Mouse (Mus musculus) frontal cortex, postnatal 36 days (tissue): ENCODE data around the gene Slc2a10.

Experiments
- DNase-seq, 2 experiments: peaks; one replicate each; pipeline ENCODE4 v3.0.0; 2022; ENCODE audit warnings: low spot score in 2 of 2

Slc2a10 gene

DNA sequence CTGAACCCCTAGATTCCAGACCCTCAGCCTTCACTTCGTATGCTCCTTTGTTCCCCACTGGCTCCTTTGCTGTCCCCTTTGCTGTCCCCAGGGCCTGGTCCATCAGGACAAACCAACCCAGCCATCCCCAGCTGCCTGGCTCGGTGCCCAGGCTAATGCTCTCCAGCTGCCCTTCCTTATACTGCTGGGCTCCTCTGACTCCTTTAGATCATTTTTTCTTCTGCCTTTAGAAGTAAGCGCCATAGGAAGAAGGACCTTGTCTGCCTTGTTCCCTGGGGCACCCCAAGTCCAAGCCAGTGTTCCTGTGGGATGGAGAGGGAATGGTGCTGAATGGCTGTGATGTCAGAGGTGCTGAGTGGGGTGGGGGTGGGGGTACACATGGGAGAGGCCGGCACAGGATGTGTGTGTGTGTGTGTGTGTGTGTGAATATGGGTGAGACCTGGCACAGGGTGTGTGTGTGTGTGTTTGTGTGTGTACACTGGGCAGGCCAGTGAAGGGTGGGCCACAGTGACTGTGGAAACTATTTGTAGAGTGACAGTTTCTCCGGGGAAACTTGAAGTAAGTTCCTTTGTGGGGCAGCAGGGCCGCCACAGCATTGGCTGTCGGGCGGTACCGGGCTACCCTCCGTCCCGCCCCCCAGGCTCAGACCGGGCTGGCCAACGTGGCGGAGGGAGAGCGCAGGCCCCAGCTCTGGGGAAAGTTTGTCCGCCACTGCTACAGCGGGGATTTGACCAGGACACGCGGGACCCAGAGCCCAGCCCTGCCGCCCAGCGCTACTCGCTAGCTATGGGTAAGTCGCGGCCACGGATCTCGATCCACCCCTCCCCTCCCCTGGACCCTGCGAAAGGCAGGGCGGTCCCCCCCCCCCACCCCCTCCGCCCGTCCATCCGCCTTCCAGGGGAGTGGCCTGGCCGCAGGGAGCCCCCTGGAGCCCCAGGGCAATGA, at the start of gene Slc2a10:
TSS of gene Slc2a10 (plus strand) at position 529 of the 945 bp plus-strand sequence.
- no peak for DNase-seq

DNA sequence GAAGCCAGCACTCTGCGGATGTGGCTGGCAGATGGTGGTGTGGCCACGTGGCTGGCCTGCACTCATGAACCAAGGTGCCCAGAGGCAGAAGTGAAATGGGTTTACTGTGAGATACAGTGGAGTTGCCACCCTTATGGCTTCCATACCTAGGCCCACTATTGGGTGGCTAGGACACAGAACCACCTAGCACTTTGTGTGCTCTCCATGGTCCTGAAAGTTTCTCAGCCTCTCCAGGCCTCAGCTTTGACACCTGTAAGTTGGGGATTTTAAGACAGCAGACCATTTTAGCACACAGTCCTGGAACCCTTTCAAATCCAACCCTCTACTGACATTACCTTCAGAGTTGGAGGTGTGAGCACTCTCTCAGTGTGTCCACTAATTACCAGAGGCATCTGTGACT, 46.9 kb upstream of the Slc2a10 start:
- no peak for DNase-seq

GRCm38 (mm10) chr2:165458189-165458588, 45.4 kb upstream of the Slc2a10 start:
- no peak for DNase-seq

- DNase-seq = no peak
These were observed 43.9 kb upstream of the Slc2a10 start for GRCm38 (mm10) chr2:165459663-165460062.

GRCm38 (mm10) chr2:165467824-165468452, 35.6 kb upstream of the Slc2a10 start:
- no peak for DNase-seq

DNA sequence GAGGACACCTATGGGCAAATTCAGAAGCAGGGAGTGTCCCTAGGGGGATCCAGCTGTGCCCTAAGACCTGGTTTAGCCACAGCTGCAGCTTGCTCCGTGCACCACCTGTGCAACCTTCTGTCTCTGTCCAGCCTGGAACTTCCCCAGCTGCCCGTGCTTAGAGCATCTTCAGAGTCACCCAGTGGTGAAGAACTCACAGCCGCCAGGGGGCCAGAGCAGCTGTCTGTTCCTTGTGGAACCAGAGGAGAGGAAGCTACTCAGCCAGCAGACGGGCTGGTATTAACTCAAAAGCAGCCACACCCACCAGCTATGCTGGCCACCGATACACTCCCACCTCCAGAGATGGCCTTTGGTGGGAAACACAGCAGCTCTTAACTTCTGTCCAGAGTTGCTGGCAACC, 33.4 kb upstream of the Slc2a10 start:
- DNase-seq = no peak

DNA sequence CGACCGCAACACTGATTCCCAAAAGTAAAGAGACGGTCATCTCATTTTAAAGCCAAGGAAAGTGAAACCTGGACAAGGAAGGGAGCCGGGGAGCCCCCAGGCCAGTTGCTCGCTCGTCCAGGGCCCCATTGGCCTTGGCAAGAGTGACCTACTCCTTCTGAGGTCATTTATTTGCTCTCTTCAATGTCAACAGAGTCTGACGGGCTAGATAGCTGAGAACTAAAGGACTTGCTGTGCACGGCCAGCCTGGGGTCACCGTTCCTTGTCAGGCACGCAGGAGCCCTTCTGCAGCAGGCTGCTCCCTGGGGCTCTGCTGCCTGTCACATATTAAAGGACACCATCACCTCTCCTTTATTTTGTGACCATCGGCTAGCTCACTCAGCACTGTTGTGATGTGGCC, 31.6 kb upstream of the Slc2a10 start:
- no peak for DNase-seq

DNA sequence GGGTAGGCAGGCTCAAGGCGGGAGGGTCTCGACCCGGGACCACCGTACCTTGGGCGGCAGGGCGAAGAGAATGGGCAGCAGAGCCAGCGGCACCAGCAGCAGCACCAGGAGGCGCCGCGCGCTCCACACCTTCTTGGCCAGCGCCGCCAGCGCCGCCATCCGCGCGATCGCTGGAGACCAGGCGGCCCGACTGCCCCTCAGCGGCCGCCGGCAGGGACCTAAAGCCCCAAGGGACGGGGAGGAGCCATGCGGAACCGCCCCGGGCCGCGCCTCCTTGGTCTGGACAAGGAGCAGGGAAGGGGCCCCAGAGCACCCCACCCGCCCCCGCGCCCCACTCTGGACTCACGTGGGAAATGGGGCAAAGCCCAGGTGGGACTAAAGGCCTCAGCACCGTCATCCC, 30.6 kb upstream of the Slc2a10 start, which contains the start of gene Slc13a3:
TSS of gene Slc13a3 (minus strand) at position 228 of the 400 bp plus-strand sequence.
- no peak for DNase-seq

GRCm38 (mm10) chr2:165475412-165475811, 28.2 kb upstream of the Slc2a10 start:
- DNase-seq = no peak

DNA sequence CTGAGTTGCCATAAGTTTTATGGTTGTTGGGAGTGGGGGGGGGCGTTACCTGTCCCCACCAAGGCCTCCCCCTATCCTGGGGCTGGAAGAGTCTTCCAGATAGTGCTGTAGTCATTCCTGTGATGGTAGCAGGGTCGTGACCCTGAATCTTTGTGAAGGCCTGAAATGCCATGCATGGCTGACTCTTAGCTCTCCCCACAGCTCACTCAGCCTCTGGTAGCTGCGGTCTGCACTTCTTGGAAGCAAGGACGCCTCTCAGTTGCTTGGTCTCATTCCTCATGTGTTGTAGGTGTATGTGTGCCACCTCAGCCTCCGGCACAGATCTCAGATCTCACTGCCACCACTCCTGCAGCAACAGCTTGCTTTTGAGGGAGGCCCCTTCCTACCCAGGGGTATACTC, 27.7 kb upstream of the Slc2a10 start:
- no peak for DNase-seq

DNA sequence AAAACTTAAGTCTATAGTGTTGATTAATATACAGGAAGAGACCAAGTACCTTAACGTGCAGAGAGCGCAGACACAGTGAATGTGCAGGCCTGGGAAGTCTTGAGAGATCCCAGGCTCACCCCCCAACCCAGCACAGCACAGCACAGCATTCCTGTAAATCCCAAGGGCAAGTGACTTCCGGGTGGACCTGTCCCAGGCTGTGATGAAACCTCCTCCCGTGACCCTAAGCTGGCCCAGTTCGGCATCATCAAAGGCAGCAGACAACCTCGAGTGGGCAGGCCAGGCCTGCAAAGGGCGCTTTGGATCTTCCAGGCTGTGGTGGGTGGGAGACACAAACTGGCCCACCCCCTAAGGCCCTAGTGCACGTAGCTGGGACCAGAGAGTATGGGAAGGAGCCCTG, 21.6 kb upstream of the Slc2a10 start:
- DNase-seq = no peak

DNA sequence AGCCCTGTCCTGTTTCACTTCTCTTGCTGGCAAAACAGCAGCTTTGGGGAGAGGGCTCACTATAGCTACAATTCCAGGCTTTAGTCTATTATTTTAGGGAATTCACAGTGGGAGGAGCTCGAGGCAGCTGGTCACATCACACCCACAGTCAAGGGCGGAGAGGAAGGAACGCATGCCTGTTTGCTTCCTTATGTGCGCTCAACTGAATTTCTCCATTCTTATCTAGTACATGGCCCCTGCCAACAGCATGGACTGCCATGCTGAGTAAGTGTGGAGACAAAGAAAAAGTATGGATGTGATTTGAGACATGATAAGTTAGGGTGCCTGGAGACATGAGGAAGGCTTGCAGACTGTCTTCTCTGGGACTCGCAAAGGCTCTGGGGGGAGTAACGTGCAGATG, 19.4 kb upstream of the Slc2a10 start:
- DNase-seq = no peak

GRCm38 (mm10) chr2:165485826-165486225, 17.8 kb upstream of the Slc2a10 start:
- peak in 1 of 2 experiments; percentile 38 for DNase-seq

DNA sequence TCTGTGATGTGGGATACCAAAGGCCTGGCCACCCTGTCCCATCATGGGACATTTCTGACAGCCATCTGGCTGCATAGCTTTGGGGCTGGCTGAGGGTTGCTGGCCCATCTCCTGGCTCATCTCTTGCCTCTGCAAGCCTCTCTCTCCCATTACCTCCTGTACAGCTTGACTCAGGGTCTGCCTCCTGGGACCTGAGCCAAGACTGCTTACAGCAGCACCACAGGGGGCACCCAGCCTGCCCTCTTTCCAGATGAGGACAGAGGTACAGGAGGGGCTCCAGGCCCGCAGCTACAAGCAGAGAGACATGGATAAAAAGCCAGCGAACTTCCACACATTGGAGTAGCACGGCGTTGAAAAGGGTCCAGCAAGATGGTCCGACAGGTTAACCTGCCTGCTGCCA, 17.2 kb upstream of the Slc2a10 start:
- DNase-seq = no peak

- peak; percentile 56 to 71 for DNase-seq
These were observed 16.6 kb upstream of the Slc2a10 start for GRCm38 (mm10) chr2:165486881-165487535.

- DNase-seq = peak; percentile 82 to 86
These were observed 10.7 kb upstream of the Slc2a10 start, which contains the start of gene Trp53rka for GRCm38 (mm10) chr2:165492648-165493553. Trp53rka (minus strand) TSS chr2:165493324.

DNA sequence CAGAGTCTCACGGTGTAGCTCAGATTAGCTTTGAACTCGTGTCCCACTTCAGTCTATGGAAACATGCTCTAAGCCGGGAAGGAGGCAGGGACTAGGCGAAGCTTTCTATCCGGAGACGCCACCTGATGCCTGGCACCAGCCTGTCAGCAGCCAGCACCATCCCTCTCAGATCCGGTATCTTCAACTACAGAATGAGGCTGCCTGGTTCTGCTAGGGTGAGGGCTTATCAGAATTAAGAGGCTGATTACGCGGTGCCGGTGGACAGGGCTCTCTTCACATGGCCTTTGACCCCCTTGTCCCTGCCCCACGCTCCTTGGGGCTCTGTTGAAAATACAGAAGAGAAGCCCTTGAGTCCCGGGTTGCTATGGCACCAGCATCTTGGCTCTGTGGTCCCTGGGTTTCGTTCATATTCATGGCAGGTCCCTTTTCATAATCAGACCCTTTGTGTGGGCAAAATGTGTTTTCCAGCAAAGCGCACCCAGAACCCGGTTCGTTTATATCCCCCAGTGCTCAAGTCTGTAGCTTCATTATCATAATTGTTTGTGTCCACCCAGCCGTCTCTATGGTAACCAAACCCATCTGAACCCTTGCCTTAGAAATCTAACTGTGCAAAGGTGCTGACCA, 9.9 kb upstream of the Slc2a10 start:
- peak; percentile 44 to 68 for DNase-seq

DNA sequence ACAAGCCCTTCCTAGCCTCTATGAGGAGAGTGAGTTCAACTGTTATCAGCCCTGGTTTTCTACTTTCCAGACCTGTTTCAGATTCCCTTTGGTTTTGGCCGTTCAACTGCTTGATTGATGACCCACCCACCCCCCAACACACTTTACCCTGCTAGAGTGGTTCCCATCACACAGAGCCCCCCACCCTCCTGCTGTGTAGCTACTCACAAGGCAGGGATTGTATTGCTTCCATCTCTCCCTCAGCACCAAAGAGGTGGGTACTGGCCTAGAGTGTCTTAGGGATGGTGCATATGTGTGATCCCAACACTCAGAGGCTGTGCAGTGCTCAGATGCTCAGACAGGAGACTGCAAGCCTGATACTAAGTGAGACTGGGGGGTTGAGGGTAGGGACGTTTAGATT, 9.1 kb upstream of the Slc2a10 start:
- no peak for DNase-seq

DNA sequence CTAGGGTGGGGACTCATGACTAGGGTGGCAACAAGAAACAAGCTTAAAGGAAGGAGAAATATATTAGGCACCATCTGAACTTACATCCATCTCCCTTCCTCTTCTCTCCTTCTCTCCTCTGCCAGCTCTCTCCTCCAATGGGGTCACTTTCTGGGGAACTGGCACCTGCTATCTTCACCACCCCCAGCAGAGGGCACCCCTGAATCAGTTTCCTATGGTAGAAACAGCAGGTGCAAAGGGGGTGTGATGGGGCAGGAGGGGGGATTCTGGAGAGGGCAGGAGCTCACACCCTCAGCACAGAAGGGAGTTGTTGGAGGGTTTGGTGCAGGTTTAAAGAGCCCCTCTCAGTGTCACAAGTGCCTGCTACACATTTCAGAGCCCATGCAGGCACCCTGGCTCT, 7.3 kb upstream of the Slc2a10 start:
- DNase-seq = peak; percentile 64 to 68

- DNase-seq = no peak
These were observed 5.8 kb upstream of the Slc2a10 start for GRCm38 (mm10) chr2:165497706-165498275.
